Mouse (Mus musculus) stomach, postnatal 0 days (tissue): ENCODE data around the gene Ctbp2.

ENCODE experiments used
- CTCF ChIP-seq: IDR thresholded peaks from 2 replicates; pipeline ENCODE4 v1.5.1; 2016; ENCODE audit warnings: antibody characterized with exemption, low read depth, mild to moderate bottlenecking, moderate library complexity
- EP300 ChIP-seq: optimal IDR thresholded peaks from 2 replicates; pipeline ENCODE3; 2016; ENCODE audit warnings: antibody characterized with exemption

DNA sequence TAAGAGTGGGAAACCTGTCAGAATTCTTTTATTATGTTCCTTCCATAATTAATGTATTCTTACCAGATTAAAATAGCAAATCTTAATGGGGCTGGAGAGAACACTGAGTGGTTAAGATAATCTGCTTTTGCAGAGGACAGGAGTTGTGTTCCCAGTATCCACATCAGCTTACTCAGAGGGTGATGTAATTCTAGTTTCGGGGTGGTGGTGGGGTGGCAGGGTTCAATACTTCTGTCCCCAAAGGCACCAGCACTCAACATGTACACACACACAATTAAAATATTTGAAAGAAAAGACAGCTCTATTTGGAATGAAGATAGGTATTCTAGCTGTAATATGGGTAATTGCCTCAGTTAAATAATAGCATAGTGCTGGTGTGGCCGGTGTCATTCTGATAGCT, 183.6 kb downstream of the Ctbp2 start:
- TF ChIP-seq CTCF (no peak), EP300 (no peak)
